Mouse (Mus musculus): ENCODE data around the gene Dnah5.
A peak's percentile ranks its signal among the peaks of the same experiment; 100 is the strongest.
"Not testable (repeated sequence)": the region's sequence is repeated elsewhere in the genome, so short reads cannot be mapped to it uniquely, and the experiment has no call there.

Dnah5 gene

GRCm38 (mm10) chr15:28307131-28307530, 103.6 kb downstream of the Dnah5 start:
- no peak for DNase-seq (ENCODE audit: extremely low spot score, low spot score)

- DNase-seq (ENCODE audit: extremely low spot score, low spot score), result no peak
Observed at GRCm38 (mm10) chr15:28307884-28308283, 104.3 kb downstream of the Dnah5 start.

- no peak for DNase-seq (ENCODE audit: extremely low spot score, low spot score)
Observed at GRCm38 (mm10) chr15:28310516-28310915, 107.0 kb downstream of the Dnah5 start.

- no peak for DNase-seq (ENCODE audit: extremely low spot score, low spot score)
Observed at GRCm38 (mm10) chr15:28313451-28313850, 109.9 kb downstream of the Dnah5 start.

- DNase-seq (ENCODE audit: extremely low spot score, low spot score), result peak; percentile 62
Observed at GRCm38 (mm10) chr15:28315812-28316528, 112.4 kb downstream of the Dnah5 start.

GRCm38 (mm10) chr15:28322533-28322932, 119.0 kb downstream of the Dnah5 start:
- DNase-seq (ENCODE audit: extremely low spot score, low spot score), result no peak

GRCm38 (mm10) chr15:28326985-28327384, 123.4 kb downstream of the Dnah5 start:
- no peak for DNase-seq (ENCODE audit: extremely low spot score, low spot score)

GRCm38 (mm10) chr15:28327441-28327840, 123.9 kb downstream of the Dnah5 start:
- no peak for DNase-seq (ENCODE audit: extremely low spot score, low spot score)

- no peak for DNase-seq (ENCODE audit: extremely low spot score, low spot score)
Observed at GRCm38 (mm10) chr15:28341151-28341550, 137.6 kb downstream of the Dnah5 start.

GRCm38 (mm10) chr15:28367561-28367960, 164.0 kb downstream of the Dnah5 start:
- DNase-seq (ENCODE audit: extremely low spot score, low spot score), result no peak

GRCm38 (mm10) chr15:28370431-28370830, 166.9 kb downstream of the Dnah5 start:
- no peak for DNase-seq (ENCODE audit: extremely low spot score, low spot score)

GRCm38 (mm10) chr15:28371506-28371905, 168.0 kb downstream of the Dnah5 start:
- DNase-seq (ENCODE audit: extremely low spot score, low spot score), result no peak

GRCm38 (mm10) chr15:28374394-28374793, 170.8 kb downstream of the Dnah5 start:
- DNase-seq (ENCODE audit: extremely low spot score, low spot score), result no peak

GRCm38 (mm10) chr15:28380909-28381308, 177.4 kb downstream of the Dnah5 start:
- DNase-seq (ENCODE audit: extremely low spot score, low spot score), result no peak

GRCm38 (mm10) chr15:28393723-28394122, 190.2 kb downstream of the Dnah5 start:
- not testable (repeated sequence) for DNase-seq (ENCODE audit: extremely low spot score, low spot score)

GRCm38 (mm10) chr15:28395481-28395880, 191.9 kb downstream of the Dnah5 start:
- DNase-seq (ENCODE audit: extremely low spot score, low spot score), result no peak

GRCm38 (mm10) chr15:28398472-28398871, 194.9 kb downstream of the Dnah5 start:
- DNase-seq (ENCODE audit: extremely low spot score, low spot score), result no peak

GRCm38 (mm10) chr15:28399258-28399657, 195.7 kb downstream of the Dnah5 start:
- no peak for DNase-seq (ENCODE audit: extremely low spot score, low spot score)

- no peak for DNase-seq (ENCODE audit: extremely low spot score, low spot score)
Observed at GRCm38 (mm10) chr15:28404630-28405029, 201.1 kb downstream of the Dnah5 start.

GRCm38 (mm10) chr15:28405136-28405535, 201.6 kb downstream of the Dnah5 start:
- no peak for DNase-seq (ENCODE audit: extremely low spot score, low spot score)

- no peak for DNase-seq (ENCODE audit: extremely low spot score, low spot score)
Observed at GRCm38 (mm10) chr15:28439702-28440101, 236.2 kb downstream of the Dnah5 start.

- DNase-seq (ENCODE audit: extremely low spot score, low spot score), result no peak
Observed at GRCm38 (mm10) chr15:28444494-28444893, 240.9 kb downstream of the Dnah5 start.

- DNase-seq (ENCODE audit: extremely low spot score, low spot score), result not testable (repeated sequence)
Observed at GRCm38 (mm10) chr15:28461091-28461778, 257.7 kb downstream of the Dnah5 start.
